Mouse (Mus musculus) bone marrow macrophage, adult 2 months (primary cell): ENCODE measurements around the gene Rpl38. TPM values are rescaled to one million over a fixed set of nuclear protein-coding genes. Genes with fewer than 3 reads are reported as not detected.

ENCODE experiments used
- H3K27ac ChIP-seq: 2 replicates; pipeline ENCODE4 v1.5.1; 2012; ENCODE audit warnings: low read depth, low read length; ENCODE audit not compliant: insufficient read depth
- H3K4me1 ChIP-seq: 2 replicates; pipeline ENCODE4 v1.6.1; 2012; ENCODE audit warnings: low read length; ENCODE audit not compliant: control insufficient read depth, insufficient read depth
- H3K4me3 ChIP-seq: 2 replicates; pipeline ENCODE4 v1.5.1; 2012; ENCODE audit warnings: mild to moderate bottlenecking, low read length, moderate library complexity; ENCODE audit not compliant: insufficient read depth
- CTCF ChIP-seq: IDR thresholded peaks from 2 replicates; pipeline ENCODE4 v1.5.1; 2012; ENCODE audit warnings: low read depth, mild to moderate bottlenecking, low read length, moderate library complexity
- POLR2A ChIP-seq: IDR thresholded peaks from 2 replicates; pipeline ENCODE4 v1.6.1; 2012; ENCODE audit warnings: mild to moderate bottlenecking, low read depth, low read length, borderline replicate concordance
- polyA plus RNA-seq: library from polyadenylated mRNA; stranded (reverse); fragments of >200 nt; gene quantifications from 2 replicates; pipeline ENCODE4 v1.2.4, GENCODE M21; 2012; ENCODE audit not compliant: missing spikeins, insufficient read depth, insufficient read length

Rpl38 gene
- 1,601 and 1,765 TPM in 2 replicates for polyA plus RNA-seq

DNA sequence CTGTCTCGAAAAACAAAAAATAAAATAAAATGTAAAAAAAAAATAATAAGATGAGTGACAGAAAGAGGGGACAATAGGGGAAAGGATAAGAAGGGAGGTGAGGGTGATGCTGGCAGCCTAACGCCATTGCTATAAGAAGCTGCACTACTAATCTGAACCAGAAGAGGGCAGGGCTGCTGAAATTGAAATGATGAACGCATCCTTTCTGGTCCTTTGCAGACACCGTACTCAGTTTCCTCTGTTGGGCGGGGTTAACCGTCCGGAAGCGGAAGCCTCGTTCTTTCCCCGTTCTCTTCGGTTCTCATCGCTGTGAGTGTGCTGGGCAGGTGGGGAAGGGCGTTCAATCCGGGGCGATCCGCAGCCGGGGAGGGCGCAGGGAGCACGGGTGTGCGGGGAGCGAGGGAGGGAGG, at the start of gene Rpl38:
Gene Rpl38, plus strand, starts transcription at position 224 of the 410 bp plus-strand sequence.
- 0 out of 2 replicates have a peak, but pooled peaks have one; percentile 29 for TF ChIP-seq POLR2A
- no peak; the same call in 1 of the 2 replicates for TF ChIP-seq CTCF
- Histone ChIP-seq H3K27ac (peak within 1 kb of the TSS; percentile 76), H3K4me3 (peak within 1 kb of the TSS; percentile 74), H3K4me1 (peaks cover 12% of the 10 kb centered on the region)

DNA sequence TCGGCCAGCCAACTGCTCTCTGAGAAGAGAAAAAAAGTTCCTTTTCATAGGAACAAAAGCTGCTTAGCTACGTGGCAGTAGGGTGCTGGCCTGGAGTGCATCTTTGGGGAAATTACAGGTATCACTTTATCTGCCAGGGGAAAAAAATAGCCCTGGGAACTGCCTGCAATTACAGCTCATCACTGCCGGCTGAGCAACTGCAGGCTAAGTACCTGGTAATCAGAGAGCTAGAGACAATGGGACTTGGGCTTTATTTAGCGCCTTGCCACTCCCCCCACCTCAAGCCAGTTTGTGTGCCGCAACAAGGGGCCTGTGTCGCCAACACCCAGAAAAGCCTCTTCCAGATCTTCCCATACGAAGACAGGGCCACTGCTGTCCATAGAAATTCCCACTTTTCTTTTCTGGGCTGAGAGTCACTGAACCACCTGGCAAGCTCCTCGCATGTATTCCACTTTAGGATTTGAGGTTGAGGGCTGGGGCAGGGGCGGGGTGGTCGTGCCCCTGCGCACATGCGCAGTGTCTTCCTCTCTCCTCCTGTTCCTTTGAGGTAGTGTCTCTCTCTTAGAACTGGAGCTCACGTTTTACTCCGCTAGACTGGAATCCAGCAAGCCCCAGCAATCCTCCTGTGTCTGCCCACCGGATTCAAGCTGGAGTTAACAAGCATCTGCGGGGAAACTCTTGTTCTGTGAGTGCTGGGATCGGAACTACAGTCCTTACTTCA, 49.5 kb upstream of the Rpl38 start:
- H3K4me1 ChIP-seq: no peaks in the 10 kb centered on the region
- no peak overlapping the region for H3K27ac ChIP-seq
- no peak overlapping the region for H3K4me3 ChIP-seq
- TF ChIP-seq CTCF (no peak), POLR2A (no peak)

DNA sequence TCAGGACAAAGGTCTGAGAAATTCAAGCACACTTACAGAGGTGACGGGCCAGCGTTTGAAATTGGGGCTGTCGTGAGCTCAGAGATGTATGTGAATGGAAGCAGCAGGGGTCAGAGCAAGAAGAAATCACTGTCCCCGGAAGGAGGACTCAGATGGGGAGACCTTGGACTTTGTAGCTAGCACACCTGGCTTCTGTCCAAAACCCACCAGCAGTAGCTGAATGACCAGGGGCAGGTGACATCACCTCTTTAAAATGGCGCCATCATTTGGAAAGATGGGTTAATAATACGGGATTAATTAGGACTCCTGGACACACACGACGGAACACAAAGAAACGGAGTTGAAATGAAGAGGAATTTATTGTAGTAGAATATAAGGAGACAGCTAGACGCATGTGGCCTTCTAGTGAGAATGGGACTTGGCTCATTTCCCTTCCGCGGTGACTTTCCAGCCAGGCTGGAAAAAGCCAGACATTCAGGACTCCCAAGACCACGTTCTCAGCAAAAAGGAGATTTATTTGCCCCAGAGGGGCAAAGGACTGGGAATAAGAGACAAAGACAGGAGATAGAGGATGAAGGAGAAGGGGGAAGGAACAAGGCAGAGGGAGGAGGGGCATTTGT, 42.1 kb upstream of the Rpl38 start:
- Histone ChIP-seq H3K27ac (no peak overlapping the region), H3K4me3 (no peak overlapping the region), H3K4me1 (no peaks in the 10 kb centered on the region)
- TF ChIP-seq POLR2A (no peak), CTCF (no peak)

DNA sequence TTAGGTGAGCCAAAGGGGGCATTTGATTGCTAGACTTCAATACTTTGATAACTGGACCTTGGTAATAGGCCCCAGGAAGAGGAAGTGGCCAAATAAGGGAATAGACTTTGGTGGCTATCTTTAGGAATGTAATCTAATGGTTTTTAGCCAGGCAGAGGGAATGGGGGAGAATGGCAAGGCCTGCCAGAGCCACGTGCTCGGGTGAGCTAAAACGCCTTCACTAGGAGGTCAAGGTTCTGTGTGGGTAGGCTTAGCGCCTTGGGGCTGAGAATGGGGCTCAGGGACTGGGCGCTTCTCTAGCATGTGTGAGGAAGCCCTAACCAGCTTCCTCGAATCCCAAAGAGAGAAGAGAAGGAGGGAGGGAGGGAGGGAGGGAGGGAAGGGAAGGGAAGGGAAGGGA, 41.3 kb upstream of the Rpl38 start:
- TF ChIP-seq POLR2A (no peak), CTCF (no peak)
- H3K4me1 ChIP-seq: no peaks in the 10 kb centered on the region
- H3K27ac ChIP-seq: no peak overlapping the region
- H3K4me3 ChIP-seq: no peak overlapping the region

DNA sequence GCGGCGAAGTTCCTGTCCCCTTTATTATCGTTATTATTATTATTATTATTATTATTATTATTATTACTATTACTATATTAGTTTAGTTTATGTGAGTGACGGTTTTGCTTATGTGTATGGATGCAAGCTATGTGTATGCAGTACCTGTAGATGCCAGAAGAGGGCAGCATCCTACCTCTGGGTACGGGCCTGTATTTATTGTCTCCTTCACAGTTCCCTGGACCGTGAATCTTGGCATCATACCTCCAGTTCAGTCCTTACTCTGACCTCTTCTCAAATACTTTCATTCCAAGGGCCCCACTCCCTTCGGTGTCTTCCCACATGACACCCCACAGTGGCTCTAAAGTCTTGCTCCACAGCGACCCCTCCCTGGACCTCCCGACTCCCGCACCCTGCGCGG, 40.3 kb upstream of the Rpl38 start:
- TF ChIP-seq CTCF: no peak
- no peak for TF ChIP-seq POLR2A
- Histone ChIP-seq H3K27ac (no peak overlapping the region), H3K4me3 (no peak overlapping the region), H3K4me1 (no peaks in the 10 kb centered on the region)

DNA sequence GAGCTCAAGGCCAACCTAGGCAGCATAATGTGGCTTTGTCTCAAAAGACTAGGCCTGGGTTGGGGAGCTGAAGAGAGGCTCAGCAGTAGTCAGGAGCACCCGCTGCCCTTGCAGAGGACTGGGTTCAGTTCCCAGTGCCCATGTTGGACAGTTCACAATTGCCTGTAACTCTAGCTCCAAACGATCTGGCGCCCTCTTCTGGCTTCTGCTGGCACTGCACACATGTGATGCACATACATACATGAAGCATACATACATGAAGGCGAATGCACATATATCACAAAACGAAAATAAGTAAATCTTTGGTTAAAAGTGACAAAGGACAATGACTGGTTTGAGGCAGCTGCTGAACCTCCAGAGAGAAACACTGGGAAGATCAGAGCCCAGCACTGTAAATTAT, 38.3 kb upstream of the Rpl38 start:
- H3K4me3 ChIP-seq: no peak overlapping the region
- H3K27ac ChIP-seq: no peak overlapping the region
- 0 out of 2 replicates have a peak, but pooled peaks have one; percentile 9 for TF ChIP-seq CTCF
- no peak for TF ChIP-seq POLR2A
- H3K4me1 ChIP-seq: no peaks in the 10 kb centered on the region

DNA sequence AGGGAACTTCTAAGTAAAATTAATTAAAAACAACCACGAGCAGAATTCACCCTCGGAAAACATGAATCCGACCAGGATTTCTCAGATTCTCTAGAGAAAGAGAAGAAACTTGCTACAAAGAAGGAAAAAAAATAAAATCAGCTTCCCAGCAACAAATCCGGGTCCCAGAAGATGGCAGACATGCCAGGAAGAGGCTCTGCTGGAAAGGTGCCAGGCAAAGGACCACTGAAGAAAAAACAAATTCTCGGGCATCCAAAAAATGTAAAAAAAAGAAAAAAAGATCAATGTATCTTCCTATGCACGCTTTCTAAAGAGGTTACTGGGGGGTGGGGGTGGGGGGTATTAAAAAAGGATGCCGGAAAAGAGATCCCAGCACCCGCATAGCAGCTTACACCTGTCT, 36.1 kb upstream of the Rpl38 start:
- Histone ChIP-seq H3K4me1 (no peaks in the 10 kb centered on the region), H3K27ac (no peak overlapping the region), H3K4me3 (no peak overlapping the region)
- TF ChIP-seq POLR2A: no peak
- TF ChIP-seq CTCF: no peak

DNA sequence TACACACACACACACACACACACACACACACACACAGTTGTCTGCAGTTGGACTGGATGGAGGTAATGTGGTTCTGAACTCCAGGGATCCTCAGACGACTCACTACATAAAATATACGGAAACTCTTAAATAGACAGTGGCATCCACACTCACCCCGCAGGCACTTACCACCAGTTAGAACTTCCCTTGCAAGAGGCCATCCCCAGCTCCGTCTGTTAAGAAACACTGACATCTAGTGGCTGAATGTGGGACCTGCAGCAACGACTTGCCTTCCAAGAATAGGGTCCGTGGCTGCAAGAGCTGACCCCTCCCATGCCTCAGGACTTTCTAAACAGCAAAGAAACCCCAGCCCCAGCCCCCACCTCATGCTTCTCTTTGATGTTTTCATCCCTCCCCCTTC, 32.0 kb upstream of the Rpl38 start:
- TF ChIP-seq POLR2A (no peak), CTCF (peak; percentile 92)
- Histone ChIP-seq H3K4me3 (no peak overlapping the region), H3K4me1 (no peaks in the 10 kb centered on the region), H3K27ac (no peak overlapping the region)

DNA sequence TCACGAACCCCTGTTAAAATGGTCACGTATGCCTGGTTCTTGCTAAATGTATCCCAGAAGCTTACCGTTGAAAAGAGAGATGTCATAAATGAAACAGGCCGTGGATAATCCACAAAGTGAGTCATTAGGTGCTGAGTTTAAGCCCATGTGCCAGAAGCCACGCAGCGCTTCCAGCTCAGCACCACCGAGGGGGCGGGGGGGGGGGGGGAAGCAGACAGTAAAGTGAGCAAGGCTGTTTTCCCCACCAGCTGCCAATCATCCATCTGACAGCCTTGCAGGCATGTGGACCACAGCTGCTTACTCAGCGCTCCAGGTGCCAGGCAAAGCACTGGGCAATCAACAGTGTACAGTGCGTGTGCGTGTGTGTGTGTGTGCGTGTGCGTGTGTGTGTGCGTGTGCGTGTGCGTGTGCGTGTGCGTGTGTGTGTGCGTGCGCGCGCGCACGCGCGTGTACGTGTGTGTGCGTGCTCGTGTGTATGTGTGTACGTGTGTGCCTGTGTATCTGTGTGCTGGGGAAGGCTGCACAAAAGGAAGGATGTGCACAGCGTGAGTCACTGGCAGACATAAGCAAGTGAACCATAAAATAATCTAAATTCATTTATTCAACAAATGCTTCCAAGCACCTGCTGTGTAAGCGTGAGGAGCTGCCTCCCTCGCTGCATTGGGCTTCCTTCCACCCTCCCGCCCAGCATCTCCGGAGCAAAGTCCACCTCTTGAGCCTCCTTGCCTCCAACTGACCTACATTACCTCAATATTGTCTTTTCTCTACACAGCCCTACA, 31.4 kb upstream of the Rpl38 start:
- no peaks in the 10 kb centered on the region for H3K4me1 ChIP-seq
- H3K27ac ChIP-seq: no peak overlapping the region
- H3K4me3 ChIP-seq: no peak overlapping the region
- TF ChIP-seq CTCF: no peak
- no peak for TF ChIP-seq POLR2A
